Mouse (Mus musculus): ENCODE measurements around the gene Cd300c.
"Not testable (repeated sequence)": the region's sequence is repeated elsewhere in the genome, so short reads cannot be mapped to it uniquely, and the experiment has no call there.

Cd300c gene

DNA sequence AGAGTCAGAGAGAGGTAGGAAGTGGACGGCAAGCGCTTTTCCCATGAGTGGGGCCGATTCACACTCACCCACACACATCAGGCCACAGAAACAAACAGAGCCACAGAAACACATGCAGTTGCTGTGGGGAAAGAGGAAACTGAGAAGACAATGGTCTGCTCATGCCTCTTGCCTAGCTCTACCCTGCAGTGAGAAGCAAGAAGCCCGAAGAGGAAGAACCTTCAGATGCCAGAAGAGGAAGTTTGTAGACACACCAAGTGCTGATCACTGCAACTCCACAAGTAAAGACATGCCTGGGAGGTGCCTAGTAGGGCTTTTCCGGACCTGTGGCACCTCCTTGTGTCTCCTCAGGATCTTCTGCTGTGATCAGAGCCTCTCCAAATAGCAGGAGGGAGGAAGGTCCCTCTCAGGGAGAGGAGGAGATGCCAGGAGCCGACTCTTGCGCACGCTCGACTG is at the start of gene Cd300c:
Cd300c (minus strand) TSS at position 406 of the 456 bp plus-strand sequence.
- DNase-seq (ENCODE audit: low read depth in 1 of 2, low spot score in 2 of 2), result peak; percentile 33 to 35

DNA sequence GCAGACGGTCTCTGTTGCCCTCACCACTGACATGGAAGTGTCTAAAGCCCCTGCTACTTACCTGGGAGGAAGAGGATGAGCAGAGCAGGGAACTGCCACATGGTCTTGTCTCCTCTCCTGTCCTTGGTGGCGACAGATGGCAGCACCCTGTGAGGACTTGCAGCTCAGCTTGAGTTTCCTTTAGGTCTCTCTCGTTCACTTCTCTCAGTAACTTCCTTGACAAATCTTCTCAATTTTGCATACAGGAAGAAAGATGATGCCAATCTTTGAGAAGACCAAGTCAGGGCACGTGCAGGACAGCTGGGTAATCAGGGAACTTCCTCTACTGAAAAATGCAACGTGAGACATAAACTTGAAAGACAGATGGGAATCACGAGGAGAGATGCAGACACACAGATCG is 47.1 kb upstream of the Cd300c start, which contains the start of gene Cd300ld2:
Cd300ld2 (minus strand) TSS at position 101 of the 400 bp plus-strand sequence.
- DNase-seq (ENCODE audit: low read depth in 1 of 2, low spot score in 2 of 2), result not testable (repeated sequence)

DNA sequence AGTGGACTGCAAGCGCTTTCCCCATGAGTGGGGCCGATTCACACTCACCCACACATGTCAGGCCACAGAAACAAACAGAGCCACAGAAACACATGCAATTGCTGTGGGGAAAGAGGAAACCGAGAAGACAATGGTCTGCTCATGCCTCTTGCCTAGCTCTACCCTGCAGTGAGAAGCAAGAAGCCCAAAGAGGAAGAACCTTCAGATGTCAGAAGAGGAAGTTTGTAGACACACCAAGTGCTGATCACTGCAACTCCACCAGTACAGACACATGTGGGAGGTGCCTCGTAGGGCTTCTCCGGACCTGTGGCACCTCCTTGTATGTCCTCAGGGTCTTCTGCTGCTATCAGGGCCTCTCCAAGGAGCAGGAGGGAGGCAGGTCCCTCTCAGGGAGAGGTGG is 35.1 kb upstream of the Cd300c start:
- DNase-seq (ENCODE audit: low read depth in 1 of 2, low spot score in 2 of 2), result peak; percentile 47 to 49

DNA sequence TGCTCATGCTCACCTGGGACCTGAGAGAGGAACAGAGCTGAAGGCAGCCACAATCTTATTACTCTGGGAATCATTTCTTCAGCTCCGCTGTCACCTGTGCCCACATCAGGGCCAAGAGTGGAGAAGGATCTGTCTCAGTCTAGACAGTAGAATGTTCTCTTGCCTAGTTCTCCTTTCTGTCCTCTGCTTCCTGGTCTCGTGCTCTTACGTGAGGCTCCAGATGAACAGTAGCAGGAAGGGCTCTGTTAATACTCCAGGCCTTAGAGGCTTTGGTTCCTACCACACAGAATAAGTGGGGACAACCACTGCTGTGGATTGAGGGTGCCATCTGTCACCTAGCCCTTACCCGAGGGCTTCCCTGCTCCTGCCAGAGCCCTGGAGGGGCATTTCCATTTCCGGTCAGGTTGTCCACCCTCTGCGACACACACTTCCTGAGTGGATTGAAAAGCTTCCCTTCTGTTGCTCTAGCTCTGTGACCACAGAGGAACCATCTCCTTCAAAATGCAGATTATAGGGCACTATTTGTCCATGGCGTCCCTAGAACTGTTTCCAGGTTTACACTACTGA is 32.6 kb upstream of the Cd300c start, which contains the start of gene Cd300c2:
Cd300c2 (minus strand) TSS at position 407 of the 567 bp plus-strand sequence.
- peak in 1 of 2 experiments; percentile 32 for DNase-seq (ENCODE audit: low read depth in 1 of 2, low spot score in 2 of 2)

DNA sequence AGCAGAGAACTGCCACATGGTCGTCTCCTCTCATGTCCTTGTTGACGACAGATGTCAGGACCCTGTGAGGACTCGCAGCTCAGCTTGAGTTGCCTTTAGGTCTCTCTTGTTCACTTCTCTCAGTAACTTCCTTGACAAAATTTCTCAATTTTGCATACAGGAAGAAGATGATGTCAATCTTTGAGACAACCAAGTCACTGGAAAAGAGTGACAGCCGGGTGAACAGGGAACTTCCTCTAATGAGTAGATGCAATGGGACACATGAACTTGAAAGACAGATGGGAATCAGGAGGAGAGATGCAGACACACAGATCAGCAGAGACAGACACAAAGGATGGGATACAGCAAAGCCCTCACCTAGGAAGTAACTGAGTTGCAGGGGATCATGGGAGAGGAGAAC is 20.8 kb upstream of the Cd300c start, which contains the start of gene Cd300ld:
Cd300ld (minus strand) TSS at position 130 of the 400 bp plus-strand sequence.
- no peak for DNase-seq (ENCODE audit: low read depth in 1 of 2, low spot score in 2 of 2)

DNA sequence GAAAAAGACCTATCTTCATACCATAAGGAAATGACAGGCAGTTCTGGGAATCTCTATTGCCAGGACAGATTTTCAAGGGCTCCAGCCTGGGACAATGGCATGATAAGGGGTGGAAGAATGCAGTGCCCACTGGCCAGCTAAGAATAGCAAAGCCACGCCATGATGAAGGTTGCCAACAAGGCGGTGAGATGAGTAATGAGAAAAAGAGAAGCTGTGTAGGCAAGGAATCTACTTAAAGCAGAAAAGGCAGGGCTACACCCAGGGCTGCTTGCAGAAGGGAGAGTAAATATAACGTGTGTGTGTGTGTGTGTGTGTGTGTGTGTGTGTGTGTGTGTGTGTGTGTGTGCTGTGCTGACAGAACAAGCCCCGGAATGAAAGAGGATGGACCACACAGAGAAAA is 12.9 kb upstream of the Cd300c start:
- DNase-seq (ENCODE audit: low read depth in 1 of 2, low spot score in 2 of 2), result no peak

DNA sequence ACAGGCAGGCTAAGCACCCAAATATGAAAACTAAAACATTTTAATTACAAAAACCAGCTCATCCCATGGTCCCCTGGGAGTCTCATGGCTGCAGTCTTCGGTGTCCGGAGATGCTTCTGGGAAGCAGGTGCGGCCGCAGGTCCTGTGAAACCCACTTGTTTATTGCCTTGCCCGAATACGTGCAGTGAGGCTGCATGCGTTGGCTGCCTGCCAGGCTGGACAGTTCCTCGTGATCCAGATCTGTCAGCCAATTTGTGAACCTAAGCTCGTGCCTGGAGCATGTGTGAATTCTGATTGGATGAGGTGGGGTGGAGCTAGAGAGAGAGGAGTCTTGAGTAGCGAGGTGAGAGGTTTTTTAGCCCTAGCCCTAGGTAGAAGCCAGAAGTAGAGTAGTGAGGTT is 3.8 kb upstream of the Cd300c start:
- no peak for DNase-seq (ENCODE audit: low read depth in 1 of 2, low spot score in 2 of 2)

DNA sequence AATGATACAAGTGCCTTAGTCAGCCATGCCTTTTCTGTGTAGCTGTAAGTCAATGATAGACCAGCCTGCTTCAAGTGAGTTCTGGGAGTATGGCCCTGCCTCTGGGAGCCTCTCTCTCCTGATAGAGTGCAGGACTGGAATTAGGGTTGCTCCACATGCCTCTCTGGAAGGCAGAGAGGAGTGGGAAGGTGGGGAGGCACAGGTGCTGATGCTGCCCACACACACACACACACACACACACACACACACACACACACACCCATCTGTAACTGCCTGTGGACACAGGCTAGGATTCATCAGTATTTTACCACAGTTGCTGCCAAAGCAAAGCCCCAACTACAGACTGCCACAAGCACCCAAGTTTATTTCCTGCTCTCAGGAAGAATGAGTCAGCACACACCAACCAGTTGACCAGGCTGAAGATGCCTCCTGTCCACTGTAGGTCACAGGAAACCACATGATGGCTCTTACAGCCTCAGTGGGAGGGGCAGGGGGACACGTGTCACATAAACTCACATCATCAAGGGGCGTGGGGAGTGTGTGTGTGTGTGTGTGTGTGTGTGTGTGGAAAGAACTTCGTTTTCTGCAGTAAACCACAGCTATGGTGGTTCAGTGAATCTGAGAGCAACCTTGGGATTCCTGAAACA is 3.7 kb downstream of the Cd300c start:
- DNase-seq (ENCODE audit: low read depth in 1 of 2, low spot score in 2 of 2), result peak; percentile 31 to 33

DNA sequence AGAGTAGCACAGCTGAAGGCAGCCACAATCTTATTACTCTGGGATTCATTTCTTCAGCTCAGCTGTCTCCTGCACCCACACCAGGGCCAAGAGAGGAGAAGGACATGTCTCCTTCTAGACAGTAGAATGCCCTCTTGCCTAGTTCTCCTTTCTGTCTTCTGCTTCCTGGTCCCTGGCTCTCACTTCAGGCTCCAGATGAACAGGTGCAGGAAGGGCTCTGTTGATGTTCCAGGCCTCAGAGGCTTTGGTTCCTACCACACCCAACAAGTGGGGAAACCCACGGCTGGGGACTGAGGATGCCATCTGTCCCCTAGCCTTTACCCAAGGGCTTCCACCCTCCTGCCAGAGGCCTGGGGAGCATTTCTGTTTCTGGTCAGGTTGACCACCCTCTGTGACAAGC is 8.6 kb downstream of the Cd300c start:
- no peak for DNase-seq (ENCODE audit: low read depth in 1 of 2, low spot score in 2 of 2)

DNA sequence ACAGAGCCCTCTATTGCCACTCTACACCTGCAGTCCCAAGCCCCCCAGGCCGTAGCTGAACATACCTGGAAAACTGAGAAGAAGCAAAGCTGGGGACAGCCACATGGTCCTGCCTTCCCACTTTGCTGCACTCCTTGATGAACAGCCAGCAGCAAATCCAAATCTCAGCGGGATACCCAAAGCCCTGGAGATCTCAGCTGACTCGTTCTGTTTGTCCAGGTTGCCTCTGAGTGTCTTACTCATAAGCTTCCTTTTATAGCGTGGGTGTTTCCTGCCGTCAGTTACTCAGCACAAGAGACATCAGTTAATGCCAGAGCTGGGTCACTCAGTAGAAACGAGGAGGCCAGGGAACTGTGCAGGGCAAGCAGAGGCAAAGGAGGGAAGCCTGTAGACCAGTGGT is 34.8 kb downstream of the Cd300c start, which contains the start of gene Cd300lb:
Cd300lb (minus strand) TSS at position 243 of the 400 bp plus-strand sequence.
- peak in 1 of 2 experiments; percentile 21 for DNase-seq (ENCODE audit: low read depth in 1 of 2, low spot score in 2 of 2)

DNA sequence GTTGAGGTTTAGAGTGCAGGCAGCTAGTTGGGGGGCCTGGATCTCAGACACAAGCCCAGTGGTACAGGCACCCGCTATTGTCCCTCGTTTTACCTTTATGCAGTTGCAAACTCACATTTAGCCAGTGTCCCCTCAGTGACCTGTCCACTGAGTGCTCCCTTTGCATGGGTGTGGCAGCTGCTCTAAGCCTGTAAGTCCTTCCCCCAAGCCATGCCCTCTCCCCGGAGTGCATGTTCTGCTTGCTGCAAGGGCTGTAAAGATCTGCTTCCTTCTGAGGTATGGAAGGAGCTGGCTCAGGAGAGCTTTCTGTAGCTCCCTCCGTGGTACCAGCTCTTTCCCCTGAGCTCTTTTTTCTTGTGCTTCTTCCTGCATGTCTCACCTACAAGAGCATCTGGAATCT is 35.4 kb downstream of the Cd300c start:
- DNase-seq (ENCODE audit: low read depth in 1 of 2, low spot score in 2 of 2), result peak in 1 of 2 experiments; percentile 15

DNA sequence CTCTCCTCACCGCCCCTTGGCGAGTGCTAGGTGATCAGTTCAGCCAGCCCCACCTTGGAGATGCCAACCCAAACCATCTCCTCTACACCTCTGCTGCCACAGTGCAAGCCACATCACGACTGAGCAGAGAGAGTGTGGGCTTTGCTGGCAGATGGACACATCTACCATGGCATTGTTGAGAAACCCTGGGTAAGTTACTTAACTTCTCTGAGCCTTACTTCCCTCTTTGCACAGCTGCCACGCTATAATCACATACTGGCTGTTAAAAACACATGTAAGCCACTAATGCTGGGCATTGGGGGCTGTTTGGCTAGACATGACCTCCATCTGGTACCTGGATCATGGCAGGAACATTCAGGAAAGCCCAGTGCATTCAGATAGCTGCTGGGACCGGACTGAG is 37.9 kb downstream of the Cd300c start:
- peak in 1 of 2 experiments; percentile 41 for DNase-seq (ENCODE audit: low read depth in 1 of 2, low spot score in 2 of 2)

DNA sequence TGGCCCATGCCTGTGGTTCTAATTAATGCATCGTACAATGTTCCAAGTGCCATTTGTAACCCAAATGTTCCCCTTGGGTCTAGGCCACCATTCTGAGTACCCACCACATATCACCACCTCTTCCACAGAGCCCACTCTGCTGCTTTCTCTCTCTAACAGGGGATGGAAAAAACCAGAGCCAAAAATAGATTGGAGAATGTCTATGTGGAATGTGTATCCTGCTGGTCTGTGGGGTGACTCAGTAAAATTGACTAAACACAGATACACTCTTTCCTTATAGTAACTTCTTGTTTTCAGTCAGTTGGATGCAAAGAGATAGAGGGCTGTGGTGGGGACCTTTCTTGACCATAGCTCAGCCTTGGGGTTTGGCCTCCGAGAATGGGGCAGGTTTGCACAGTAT is 39.4 kb downstream of the Cd300c start:
- DNase-seq (ENCODE audit: low read depth in 1 of 2, low spot score in 2 of 2), result no peak

DNA sequence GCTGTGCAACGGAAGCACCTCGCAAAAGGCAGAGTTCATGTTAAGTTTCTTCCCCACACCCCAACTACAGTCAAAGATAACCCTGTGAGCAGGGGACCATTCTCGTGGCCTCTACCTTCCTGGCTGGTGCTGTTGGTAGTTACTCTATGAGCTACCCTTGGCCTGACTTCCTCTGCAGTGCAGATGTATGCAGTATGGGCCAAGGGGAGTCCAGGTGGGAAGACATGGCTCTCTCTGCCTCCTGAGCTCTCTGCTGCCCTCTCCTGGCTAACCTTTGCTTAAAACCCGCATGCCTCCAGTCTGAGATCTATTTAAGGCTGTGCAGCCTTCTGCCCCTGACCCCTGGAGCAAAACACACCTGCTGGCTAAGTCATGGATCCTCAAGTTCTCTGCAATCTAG is 45.0 kb downstream of the Cd300c start:
- DNase-seq (ENCODE audit: low read depth in 1 of 2, low spot score in 2 of 2), result no peak

DNA sequence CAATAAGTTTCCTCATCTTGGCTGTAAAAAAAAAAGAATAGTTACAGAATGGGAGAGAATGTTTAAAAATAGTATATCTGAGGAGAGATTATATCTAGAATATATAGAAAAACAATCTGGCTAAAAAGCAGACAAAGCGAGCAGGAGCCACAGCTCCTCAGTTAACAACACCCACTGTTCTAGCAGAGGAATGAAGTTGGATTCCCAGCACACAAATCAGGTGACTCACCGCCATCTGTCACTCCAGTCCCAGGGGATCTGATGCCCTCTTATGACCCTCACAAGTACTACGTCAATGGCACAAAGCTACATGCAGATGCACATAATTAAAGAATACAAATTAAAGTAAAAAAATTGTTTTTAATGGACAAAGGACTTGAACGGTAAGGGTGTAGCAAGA is 46.5 kb downstream of the Cd300c start:
- DNase-seq (ENCODE audit: low read depth in 1 of 2, low spot score in 2 of 2), result no peak

DNA sequence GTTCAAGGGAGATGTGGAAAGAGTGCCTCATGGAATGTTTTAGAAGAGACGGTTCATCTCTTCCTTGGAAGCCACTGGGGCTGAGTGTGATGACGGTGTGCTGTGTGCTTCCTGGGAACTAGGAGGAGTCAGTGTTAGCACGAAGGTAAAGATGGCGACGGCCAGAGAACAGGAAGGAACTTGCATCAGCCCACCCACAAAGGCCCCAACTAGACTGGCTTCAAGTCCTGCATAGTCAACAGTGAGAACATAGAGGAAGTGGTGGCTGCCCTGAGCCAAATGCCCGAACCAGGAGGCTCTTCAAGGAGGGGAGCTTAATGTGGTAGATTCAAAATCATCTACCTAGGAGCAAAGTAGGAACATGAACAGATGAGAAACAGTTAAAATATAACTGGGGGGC is 51.8 kb downstream of the Cd300c start:
- DNase-seq (ENCODE audit: low read depth in 1 of 2, low spot score in 2 of 2), result no peak

DNA sequence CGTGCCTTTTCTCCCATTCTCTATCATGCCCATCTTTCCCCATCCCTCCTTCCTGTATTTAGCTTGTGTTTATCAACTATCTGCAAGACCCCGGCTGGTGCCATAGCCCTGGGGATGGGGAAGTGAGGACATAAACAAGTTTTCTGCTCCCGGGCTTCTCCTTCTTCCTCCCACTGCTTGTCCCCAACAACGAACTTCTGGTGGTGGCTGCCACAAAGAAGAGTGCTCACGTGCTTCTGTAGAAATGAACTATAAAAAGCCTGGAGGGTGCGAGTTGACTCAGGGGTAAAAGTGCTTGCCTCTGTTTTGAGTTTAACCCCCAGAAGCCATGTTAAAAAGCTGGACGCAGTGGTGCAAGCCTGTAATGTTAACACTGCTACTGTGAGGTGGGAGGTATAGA is 54.0 kb downstream of the Cd300c start:
- DNase-seq (ENCODE audit: low read depth in 1 of 2, low spot score in 2 of 2), result no peak

DNA sequence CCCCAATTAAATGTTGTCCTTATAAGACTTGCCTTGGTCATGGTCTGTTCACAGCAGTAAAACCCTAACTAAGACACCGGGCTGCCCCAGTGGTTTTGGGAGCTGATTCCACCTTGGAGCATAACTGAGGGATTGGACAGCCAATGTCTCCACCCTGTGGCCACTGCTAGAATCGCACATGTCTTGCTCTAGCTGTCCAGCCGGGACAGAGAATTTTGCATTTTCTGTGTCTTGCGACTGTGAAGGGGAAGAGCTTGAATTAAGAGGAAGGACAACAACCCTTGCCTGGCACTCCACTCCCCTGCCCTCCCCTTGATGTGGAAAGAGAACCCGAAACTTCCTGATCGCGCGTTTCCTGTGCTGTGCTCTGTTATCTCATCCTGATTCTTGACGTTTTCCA is 56.1 kb downstream of the Cd300c start:
- peak; percentile 64 to 87 for DNase-seq (ENCODE audit: low read depth in 1 of 2, low spot score in 2 of 2)

DNA sequence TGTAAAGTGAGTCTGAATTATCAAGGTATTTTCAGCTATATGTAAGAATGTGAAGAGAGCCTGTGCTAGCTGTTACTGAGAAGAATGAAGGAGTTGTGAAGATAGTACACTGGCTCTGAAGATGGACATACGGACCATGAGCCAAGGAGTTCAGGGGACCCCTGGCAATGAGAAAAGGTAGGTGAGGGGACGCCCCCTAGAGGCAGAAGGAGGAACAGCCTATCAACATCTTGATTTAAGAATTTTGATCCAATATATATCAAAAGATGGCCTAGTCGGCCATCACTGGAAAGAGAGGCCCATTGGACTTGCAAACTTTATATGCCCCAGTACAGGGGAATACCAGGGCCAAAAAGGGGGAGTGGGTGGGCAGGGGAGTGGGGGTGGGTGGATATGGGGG is 59.4 kb downstream of the Cd300c start:
- not testable (repeated sequence) for DNase-seq (ENCODE audit: low read depth in 1 of 2, low spot score in 2 of 2)

DNA sequence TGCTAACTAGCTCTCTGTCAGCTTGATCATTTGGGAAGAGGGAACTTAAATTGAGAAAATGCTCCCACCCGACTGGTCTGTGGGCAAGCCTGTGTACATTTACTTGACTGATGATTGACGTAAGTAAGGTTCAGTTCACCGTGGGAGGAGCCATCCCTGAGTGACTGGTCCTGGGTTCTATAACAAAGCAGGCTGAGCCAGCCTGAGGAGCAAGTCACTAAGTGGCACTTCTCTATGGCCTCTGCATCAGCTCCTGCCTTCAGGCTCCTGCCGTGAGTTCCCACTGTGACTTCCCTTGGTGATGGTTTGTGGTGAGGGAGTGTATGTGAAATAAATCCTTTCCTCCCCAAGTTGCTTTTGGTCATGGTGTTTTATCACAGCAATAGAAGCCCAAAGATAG is 60.9 kb downstream of the Cd300c start:
- peak; percentile 57 to 68 for DNase-seq (ENCODE audit: low read depth in 1 of 2, low spot score in 2 of 2)

DNA sequence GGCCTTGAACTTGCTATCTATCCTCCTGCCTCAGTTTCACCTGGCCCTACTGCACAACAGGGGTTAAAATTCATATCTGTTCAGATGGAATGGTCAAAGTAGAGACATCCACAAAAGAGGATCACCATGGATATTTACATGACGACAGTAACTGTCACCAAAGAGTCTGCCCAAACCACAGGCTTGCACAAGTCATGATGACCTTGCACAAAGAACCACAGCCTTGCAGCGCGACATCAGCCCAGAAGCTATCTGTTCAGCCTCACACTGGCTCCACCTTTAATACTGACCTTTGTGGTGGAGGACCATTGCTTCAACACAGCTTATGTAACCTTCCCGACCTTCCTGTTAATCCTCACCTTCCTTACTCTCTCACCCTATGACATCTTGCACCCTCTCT is 61.4 kb downstream of the Cd300c start:
- peak; percentile 82 to 89 for DNase-seq (ENCODE audit: low read depth in 1 of 2, low spot score in 2 of 2)
